Mouse (Mus musculus) hindbrain, postnatal 0 days (tissue): ENCODE measurements at regions not wholly inside any gene's neighbourhood (a gene's known extent, or its start where the extent isn't known, plus 50 kb on each side); places are given as distances from the start of the nearest gene placed in this dataset.

Source experiments
- ATAC-seq: fragments of 200-750 bp; cut with Nextera tagmentation; 2 replicates; pipeline ENCODE4 v1.8.0; 2017; ENCODE audit warnings: mild to moderate bottlenecking, moderate TSS enrichment, moderate library complexity
- DNase-seq: peaks from one replicate; pipeline ENCODE4 v3.0.0-alpha.2; 2015; ENCODE audit warnings: low spot score
- H3K27ac ChIP-seq: fragments of 300-500 bp; sonication (generic); 2 replicates; pipeline ENCODE4 v1.5.1; 2014; ENCODE audit warnings: mild to moderate bottlenecking
- H3K27me3 ChIP-seq: fragments of 300-500 bp; sonication (generic); 2 replicates; pipeline ENCODE4 v1.6.1; 2014; ENCODE audit warnings: low read length, mixed read lengths; ENCODE audit not compliant: insufficient read depth
- H3K36me3 ChIP-seq: fragments of 300-500 bp; sonication (generic); 2 replicates; pipeline ENCODE4 v1.6.1; 2014; ENCODE audit warnings: low read length, mixed read lengths; ENCODE audit not compliant: insufficient read depth
- H3K4me1 ChIP-seq: fragments of 300-500 bp; sonication (generic); 2 replicates; pipeline ENCODE4 v1.6.1; 2014; ENCODE audit warnings: antibody characterized with exemption, low read length, mixed read lengths; ENCODE audit not compliant: insufficient read depth
- H3K4me2 ChIP-seq: fragments of 300-500 bp; sonication (generic); 2 replicates; pipeline ENCODE4 v1.6.1; 2014; ENCODE audit warnings: low read depth, mild to moderate bottlenecking, low read length, moderate library complexity, mixed read lengths
- H3K4me3 ChIP-seq: fragments of 300-500 bp; sonication (generic); 2 replicates; pipeline ENCODE4 v1.5.1; 2014; ENCODE audit warnings: low read length
- H3K9ac ChIP-seq: fragments of 300-500 bp; sonication (generic); replicated peaks from 2 replicates; pipeline ENCODE4 v1.6.1; 2014; ENCODE audit warnings: mild to moderate bottlenecking, low read length, moderate library complexity, mixed read lengths
- H3K9me3 ChIP-seq: fragments of 300-500 bp; sonication (generic); 2 replicates; pipeline ENCODE4 v1.6.1; 2016; ENCODE audit warnings: low read length, mixed read lengths
- CTCF ChIP-seq: IDR thresholded peaks from 2 replicates; pipeline ENCODE4 v1.5.1; 2016; ENCODE audit warnings: antibody characterized with exemption, control low read depth, low read depth
- WGBS: fragments of 180-500 bp; shearing (Covaris S2); extraction: QIAGEN DNeasy Blood & Tissue Kit; methylation state at CpG from one replicate; pipeline ENCODE4 v1.1.7; 2014; 5-methylcytosine and 5-hydroxymethylcytosine counted together

- ATAC-seq: no peak
- no peak for TF ChIP-seq CTCF
- Histone ChIP-seq H3K27ac (no peak overlapping the region), H3K4me2 (no peak overlapping the region), H3K36me3 (no peaks in the 10 kb centered on the region), H3K9ac (no peak overlapping the region), H3K4me1 (no peaks in the 10 kb centered on the region), H3K27me3 (no peaks in the 10 kb centered on the region), H3K9me3 (no peaks in the 10 kb centered on the region), H3K4me3 (no peak overlapping the region)
- WGBS: 63% methylated on average over 1 of the region's 1 CpGs
- DNase-seq: no peak
These were observed 1794.4 kb downstream of the Stim2 start for GRCm38 (mm10) chr5:55792717-55793116.
